17 mouse cellular contexts compared by ENCODE assay signal in the genomic region with DNA sequence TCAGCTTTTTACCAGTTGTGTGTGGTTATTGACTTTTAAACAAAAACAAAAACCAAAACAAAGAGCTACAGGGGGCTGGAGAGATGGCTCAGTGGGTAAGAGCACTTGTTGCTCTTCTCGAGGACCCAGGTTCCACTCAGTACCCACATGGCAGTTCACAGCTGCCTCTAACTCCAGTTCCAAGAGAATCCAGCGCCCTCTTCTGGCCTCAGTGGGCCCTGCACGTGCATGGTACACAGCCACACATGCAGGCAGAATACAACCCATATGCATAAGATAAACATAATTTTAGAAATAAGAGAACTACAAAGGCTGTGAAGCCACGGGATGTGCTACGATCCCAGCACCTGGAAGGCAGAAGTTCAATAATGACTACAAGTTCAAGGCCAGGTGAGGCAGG. TPM values are rescaled to one million over a fixed set of nuclear protein-coding genes. Genes with fewer than 3 reads are reported as not detected.
DNase-seq lines count a peak whose midpoint lies in the region; ATAC-seq and TF ChIP-seq lines count a peak whose summit lies in the region.
"Had no signal": no experiment of that assay in that cellular context is flagged by ENCODE, and none has a peak within 500 bp of the region (broad histone marks: within the 10 kb centered on the region; RNA-seq: fewer than 3 reads in every experiment).

No protein-coding gene starts in this region.

- no peak overlapping the region for H3K27ac ChIP-seq in heart, postnatal 0 days (ENCODE audit: low read depth)
- H3K27ac ChIP-seq in midbrain, postnatal 0 days (ENCODE audit: low read depth, low read length): no peak overlapping the region
- H3K27ac ChIP-seq in midbrain, embryonic 14.5 days (replicated peaks; ENCODE audit: low read depth, low read length): no peak overlapping the region
- H3K27ac ChIP-seq: embryonic facial prominence, embryonic 12.5 days; hindbrain, embryonic 13.5 days; limb, embryonic 15.5 days; midbrain, embryonic 12.5 days; neural tube, embryonic 13.5 days had no signal

- H3K36me3 ChIP-seq in heart, postnatal 0 days (replicated peaks; ENCODE audit: control insufficient read depth, insufficient read depth, low read length): no peaks in the 10 kb centered on the region
- H3K36me3 ChIP-seq in midbrain, postnatal 0 days (ENCODE audit: insufficient read depth, low read length): no peaks in the 10 kb centered on the region
- no peaks in the 10 kb centered on the region for H3K36me3 ChIP-seq in midbrain, embryonic 14.5 days (ENCODE audit: control insufficient read depth, insufficient read depth, low read length)
- H3K36me3 ChIP-seq: embryonic facial prominence, embryonic 12.5 days; hindbrain, embryonic 13.5 days; limb, embryonic 15.5 days; midbrain, embryonic 12.5 days; neural tube, embryonic 13.5 days had no signal

- 74% methylated on average over 5 of the region's 5 CpGs for whole genome bisulfite sequencing in heart, postnatal 0 days
- WGBS in midbrain, postnatal 0 days: 74% methylated on average over 5 of the region's 5 CpGs
- 77% methylated on average over 5 of the region's 5 CpGs for WGBS in midbrain, embryonic 14.5 days

- H3K27me3 ChIP-seq in heart, postnatal 0 days (ENCODE audit: control insufficient read depth, insufficient read depth, low read length): no peaks in the 10 kb centered on the region
- H3K27me3 ChIP-seq in midbrain, postnatal 0 days (ENCODE audit: insufficient read depth, low read length): no peaks in the 10 kb centered on the region
- no peaks in the 10 kb centered on the region for H3K27me3 ChIP-seq in midbrain, embryonic 14.5 days (ENCODE audit: control insufficient read depth, insufficient read depth, low read length)
- H3K27me3 ChIP-seq: embryonic facial prominence, embryonic 12.5 days; hindbrain, embryonic 13.5 days; limb, embryonic 15.5 days; midbrain, embryonic 12.5 days; neural tube, embryonic 13.5 days had no signal

- H3K4me1 ChIP-seq in heart, postnatal 0 days (ENCODE audit: control insufficient read depth, insufficient read depth): peaks cover 10% of the 10 kb centered on the region
- no peaks in the 10 kb centered on the region for H3K4me1 ChIP-seq in midbrain, postnatal 0 days (ENCODE audit: insufficient read depth, low read length)
- peaks cover 1% of the 10 kb centered on the region; the same call in 1 of the 2 replicates for H3K4me1 ChIP-seq in midbrain, embryonic 14.5 days (ENCODE audit: control insufficient read depth, insufficient read depth, low read length)
- H3K4me1 ChIP-seq: embryonic facial prominence, embryonic 12.5 days; hindbrain, embryonic 13.5 days; limb, embryonic 15.5 days; midbrain, embryonic 12.5 days had no signal

- 0 out of 2 replicates have a peak, but pooled peaks have one; percentile 10 for TF ChIP-seq CTCF in heart, postnatal 0 days (IDR thresholded peaks at IDR 0.05; ENCODE audit: low read depth)
- 0 out of 2 replicates have a peak, but pooled peaks have one; percentile 9 for TF ChIP-seq CTCF in midbrain, postnatal 0 days (IDR thresholded peaks at IDR 0.05)
- peak; percentile 13; the same call in 1 of the 2 replicates for TF ChIP-seq CTCF in brain, embryonic 14.5 days (IDR thresholded peaks at IDR 0.05; ENCODE audit: borderline replicate concordance, extremely low read depth, insufficient read depth, insufficient read length)

- ATAC-seq in heart, postnatal 0 days (ENCODE audit: insufficient read depth, low read depth): no peak
- ATAC-seq in midbrain, postnatal 0 days (ENCODE audit: low FRiP score): no peak
- ATAC-seq in midbrain, embryonic 14.5 days (ENCODE audit: low FRiP score, low TSS enrichment): no peak

- TF ChIP-seq EP300 in heart, postnatal 0 days (IDR thresholded peaks at IDR 0.05; ENCODE audit: low read depth): no peak

- H3K9ac ChIP-seq in heart, postnatal 0 days (replicated peaks; ENCODE audit: low read depth, low read length): no peak overlapping the region
- H3K9ac ChIP-seq in midbrain, postnatal 0 days (replicated peaks; ENCODE audit: low read length, poor library complexity, severe bottlenecking): no peak overlapping the region
- H3K9ac ChIP-seq in midbrain, embryonic 14.5 days (replicated peaks; ENCODE audit: low read length): no peak overlapping the region
- H3K9ac ChIP-seq: embryonic facial prominence, embryonic 12.5 days; hindbrain, embryonic 13.5 days; limb, embryonic 15.5 days; midbrain, embryonic 12.5 days; neural tube, embryonic 13.5 days had no signal

- H3K4me3 ChIP-seq in heart, postnatal 0 days (ENCODE audit: low read depth, low read length): no peak overlapping the region
- H3K4me3 ChIP-seq in midbrain, postnatal 0 days (ENCODE audit: low read depth, low read length): no peak overlapping the region
- no peak overlapping the region for H3K4me3 ChIP-seq in midbrain, embryonic 14.5 days (replicated peaks; ENCODE audit: low read depth, low read length)
- H3K4me3 ChIP-seq: embryonic facial prominence, embryonic 12.5 days; hindbrain, embryonic 13.5 days; limb, embryonic 15.5 days; midbrain, embryonic 12.5 days; neural tube, embryonic 13.5 days had no signal

- no peak for DNase-seq in heart, postnatal 0 days (ENCODE audit: low spot score)
- no peak for DNase-seq in heart, postnatal 36 days
- no peak for DNase-seq in midbrain, postnatal 0 days (ENCODE audit: low spot score)
- no peak for DNase-seq in midbrain, embryonic 14.5 days
- no peak for DNase-seq in brain, embryonic 14.5 days (ENCODE audit: low read depth)
- peak; percentile 64 for DNase-seq in thymus, postnatal 14 days
- no peak for DNase-seq in gastrocnemius, adult 8-10 months (ENCODE audit: low spot score in 2 of 2)
- DNase-seq in urinary bladder, adult 2 months (ENCODE audit: low spot score): no peak
- DNase-seq: adrenal gland, adult 8-10 months; cerebellum, adult 2 months; heart, adult 18-20 months; right cerebral cortex, postnatal 25 days had no signal

- no peak for TF ChIP-seq POLR2A in brain, embryonic 14.5 days (IDR thresholded peaks at IDR 0.05; ENCODE audit: borderline replicate concordance, extremely low read depth, insufficient read depth, insufficient read length, poor library complexity, severe bottlenecking)

- no peaks in the 10 kb centered on the region for H3K9me3 ChIP-seq in heart, postnatal 0 days (replicated peaks; ENCODE audit: control insufficient read depth, low read length)
- H3K9me3 ChIP-seq in midbrain, postnatal 0 days (ENCODE audit: low read length): no peaks in the 10 kb centered on the region
- H3K9me3 ChIP-seq in midbrain, embryonic 14.5 days (ENCODE audit: control insufficient read depth, low read length): no peaks in the 10 kb centered on the region
- H3K9me3 ChIP-seq: embryonic facial prominence, embryonic 12.5 days; hindbrain, embryonic 13.5 days; limb, embryonic 15.5 days; midbrain, embryonic 12.5 days; neural tube, embryonic 13.5 days had no signal

- intact Hi-C loops in heart, postnatal 36 days (cut with DNase I): no loop called here

- H3K4me2 ChIP-seq in heart, postnatal 0 days (ENCODE audit: low read depth, low read length): no peak overlapping the region
- no peak overlapping the region for H3K4me2 ChIP-seq in midbrain, postnatal 0 days (ENCODE audit: low read depth, low read length, poor library complexity, severe bottlenecking)
- no peak overlapping the region for H3K4me2 ChIP-seq in midbrain, embryonic 14.5 days (ENCODE audit: low read length)
- H3K4me2 ChIP-seq: embryonic facial prominence, embryonic 12.5 days; hindbrain, embryonic 13.5 days; limb, embryonic 15.5 days; midbrain, embryonic 12.5 days; neural tube, embryonic 13.5 days had no signal

RNA-seq across cellular contexts. Expression of gene Bclaf1, which starts 16.3 kb away (rescaled TPM):
- 58.0 and 82.4 TPM in 2 replicates for total RNA-seq in heart, postnatal 0 days (2014; rRNA removed; ENCODE audit: low replicate concordance)
- polyA plus RNA-seq in heart, postnatal 0 days (2015; fragmentation: Nextera tagmentation; extraction: Ambion mirVana): 45.7 and 50.3 TPM in 2 replicates
- total RNA-seq in heart, postnatal 36 days (2021): 10 to 100 TPM; 59.5 to 64.9 TPM
- 91.1 and 137 TPM in 2 replicates for total RNA-seq in midbrain, postnatal 0 days (2014; rRNA removed)
- 84.8 and 101 TPM in 2 replicates for polyA plus RNA-seq in midbrain, postnatal 0 days (2015; fragmentation: Nextera tagmentation; extraction: Ambion mirVana)
- 113 and 148 TPM in 2 replicates for polyA plus RNA-seq in midbrain, embryonic 14.5 days (2014; fragmentation: Nextera tagmentation; extraction: Ambion mirVana)
- polyA plus RNA-seq in brain, embryonic 14.5 days (2012; rRNA removed): 73.3 and 87.8 TPM in 2 replicates
- 10 to 100 TPM; 37.3 to 45.8 (median 40.8) TPM for total RNA-seq in gastrocnemius, adult 8-10 months (2022)
- 60.3 and 62.7 TPM in 2 replicates for polyA plus RNA-seq in urinary bladder, adult 2 months (2012; rRNA removed)

RNA-seq across cellular contexts. Expression of gene Mtfr2, which starts 51.6 kb away (rescaled TPM):
- 0.15 and 3.7 TPM in 2 replicates for total RNA-seq in heart, postnatal 0 days (2014; rRNA removed; ENCODE audit: low replicate concordance)
- 0.63 and 0.64 TPM in 2 replicates for polyA plus RNA-seq in heart, postnatal 0 days (2015; fragmentation: Nextera tagmentation; extraction: Ambion mirVana)
- total RNA-seq in heart, postnatal 36 days (2021): under 1 TPM; 0.14 to 0.31 TPM
- 0.27 and 0.94 TPM in 2 replicates for total RNA-seq in midbrain, postnatal 0 days (2014; rRNA removed)
- polyA plus RNA-seq in midbrain, postnatal 0 days (2015; fragmentation: Nextera tagmentation; extraction: Ambion mirVana): 0.23 and 0.34 TPM in 2 replicates
- polyA plus RNA-seq in midbrain, embryonic 14.5 days (2014; fragmentation: Nextera tagmentation; extraction: Ambion mirVana): 0.47 and 0.68 TPM in 2 replicates
- polyA plus RNA-seq in brain, embryonic 14.5 days (2012; rRNA removed): 3.1 and 4.2 TPM in 2 replicates
- total RNA-seq in gastrocnemius, adult 8-10 months (2022): not detected
- polyA plus RNA-seq in urinary bladder, adult 2 months (2012; rRNA removed): 0.78 and 0.91 TPM in 2 replicates
